Mouse (Mus musculus) right cerebral cortex, postnatal 25 days (tissue): Measurements from ENCODE around the gene Gm30191.

ENCODE experiments used
- DNase-seq: peaks from one replicate; pipeline ENCODE4 v3.0.0; 2022

The Gm30191 gene

GRCm38 (mm10) chr4:134246719-134247258, at the start of gene Gm30191:
Gene Gm30191 (plus strand): TSS chr4:134246935.
- DNase-seq, result no peak

GRCm38 (mm10) chr4:134199371-134199770, 47.4 kb upstream of the Gm30191 start:
- no peak for DNase-seq

- no peak for DNase-seq
These were observed 43.8 kb upstream of the Gm30191 start, which contains the start of gene Gm7534 for GRCm38 (mm10) chr4:134202904-134203303. Gene Gm7534 (minus strand): TSS chr4:134203004.

GRCm38 (mm10) chr4:134203340-134203896, 43.3 kb upstream of the Gm30191 start:
- no peak for DNase-seq

GRCm38 (mm10) chr4:134206488-134207053, 40.2 kb upstream of the Gm30191 start:
- no peak for DNase-seq

GRCm38 (mm10) chr4:134222793-134223600, 23.7 kb upstream of the Gm30191 start:
- DNase-seq, result no peak

- DNase-seq, result no peak
These were observed 19.5 kb upstream of the Gm30191 start, which contains the start of gene Catsper4 for GRCm38 (mm10) chr4:134227194-134227593. Gene Catsper4 (minus strand): TSS chr4:134227383.

GRCm38 (mm10) chr4:134230431-134230830, 16.3 kb upstream of the Gm30191 start:
- no peak for DNase-seq

- no peak for DNase-seq
These were observed 11.9 kb upstream of the Gm30191 start for GRCm38 (mm10) chr4:134234876-134235275.

GRCm38 (mm10) chr4:134237582-134238278, 9.0 kb upstream of the Gm30191 start:
- no peak for DNase-seq

GRCm38 (mm10) chr4:134238279-134238651, 8.5 kb upstream of the Gm30191 start, which contains the start of gene Cnksr1:
Gene Cnksr1 (minus strand): TSS chr4:134238399.
- no peak for DNase-seq

GRCm38 (mm10) chr4:134238686-134239085, 8.0 kb upstream of the Gm30191 start:
- DNase-seq, result no peak

- DNase-seq, result no peak
These were observed 3.1 kb upstream of the Gm30191 start, which contains the start of gene E130218I03Rik for GRCm38 (mm10) chr4:134243516-134244250. Gene E130218I03Rik (plus strand): TSS chr4:134243662.

- peak; percentile 94 for DNase-seq
These were observed 1.4 kb upstream of the Gm30191 start, which contains the start of gene Zfp593 for GRCm38 (mm10) chr4:134245148-134245843. Gene Zfp593 (minus strand): TSS chr4:134245592.

GRCm38 (mm10) chr4:134246256-134246655, 479 bp upstream of the Gm30191 start:
- DNase-seq, result no peak

- peak; percentile 73 for DNase-seq
These were observed 2.9 kb downstream of the Gm30191 start for GRCm38 (mm10) chr4:134249651-134250050.

- DNase-seq, result no peak
These were observed 3.6 kb downstream of the Gm30191 start for GRCm38 (mm10) chr4:134250116-134250929.

- no peak for DNase-seq
These were observed 4.2 kb downstream of the Gm30191 start for GRCm38 (mm10) chr4:134250930-134251240.

GRCm38 (mm10) chr4:134251241-134252130, 4.8 kb downstream of the Gm30191 start:
- DNase-seq, result peak; percentile 55
